Mouse (Mus musculus) CH12.LX (cell line): ENCODE results near the gene Clmn.

Experiments
- CTCF ChIP-seq, 2 experiments: IDR thresholded peaks in 1 of 2; conservative IDR thresholded peaks in 1 of 2; 2 replicates each; pipeline ENCODE4 v1.5.1; 2011 to 2012; ENCODE audit warnings: low read depth in 2 of 2, low read length in 2 of 2, improper control_type of control experiment in 1 of 2, inconsistent platforms in 1 of 2, mild to moderate bottlenecking in 1 of 2, moderate library complexity in 1 of 2
- E2F4 ChIP-seq: IDR thresholded peaks from 2 replicates; pipeline ENCODE4 v1.6.1; 2011; ENCODE audit warnings: low read depth, low read length, improper control_type of control experiment; ENCODE audit not compliant: insufficient replicate concordance
- KAT2A ChIP-seq: IDR thresholded peaks from 2 replicates; pipeline ENCODE4 v1.6.1; 2012; ENCODE audit warnings: low read length, improper control_type of control experiment, inconsistent platforms; ENCODE audit not compliant: insufficient replicate concordance
- MYC ChIP-seq: IDR thresholded peaks from 2 replicates; pipeline ENCODE4 v1.6.1; 2011; ENCODE audit warnings: low read depth, mild to moderate bottlenecking, improper control_type of control experiment, low read length

DNA sequence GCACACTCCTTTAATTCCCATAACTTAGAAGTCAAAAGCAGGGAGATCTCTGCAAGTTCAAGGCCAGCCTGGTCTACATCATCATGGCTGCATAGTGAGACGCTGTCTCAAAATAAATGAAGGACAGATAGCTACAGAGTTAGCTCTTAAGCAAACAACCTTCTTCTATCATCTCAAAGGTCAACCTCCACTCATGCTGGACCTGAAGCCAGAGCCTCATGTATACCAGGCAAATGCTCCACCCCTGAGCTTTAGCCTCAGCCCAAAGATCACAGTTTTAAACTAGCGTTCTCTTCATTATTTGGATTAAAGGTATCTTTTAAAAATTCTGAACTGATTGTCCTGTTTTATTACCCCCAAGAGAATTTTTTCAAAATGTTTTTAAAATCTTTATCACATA is 118.3 kb downstream of the Clmn start:
- TF ChIP-seq KAT2A (no peak), CTCF (conservative IDR thresholded peaks at IDR 0.05 in 1 of 2, IDR thresholded peaks at IDR 0.05 in 1 of 2; ENCODE audit: low read depth in 2 of 2, low read length in 2 of 2) (no peak), MYC (no peak), E2F4 (no peak)
